Mouse (Mus musculus) adrenal gland, adult 18-20 months (tissue): ENCODE data around the gene Efcab2. TPM values are rescaled to one million over a fixed set of nuclear protein-coding genes. Genes with fewer than 3 reads are reported as not detected.

Experiments
- DNase-seq, 2 experiments: peaks; one replicate each; pipeline ENCODE4 v3.0.0; 2021 to 2022; ENCODE audit warnings: low spot score in 2 of 2
- microRNA-seq, 2 experiments: library from miRNA; unstranded; fragments of <30 nt; microRNA quantifications; one replicate each; pipeline ENCODE4 v1.2.0; 2021; ENCODE audit warnings: borderline number of aligned reads in 2 of 2
- total RNA-seq, 2 experiments: library from RNA; stranded (reverse); gene quantifications; 1 replicate in 1 of 2; 2 replicates in 1 of 2; pipeline ENCODE4 v1.2.3; 2021

The Efcab2 gene
- total RNA-seq, 2 experiments from 2014 or later = 2.3 to 4.6 TPM

GRCm38 (mm10) chr1:178530301-178531078 lies 124.6 kb downstream of the Efcab2 start:
- peak; percentile 74 to 77 for DNase-seq

Small RNA genes lying within 50 kb of the gene (microRNA-seq; reads per million reads assigned to microRNA genes)
- gene Gm27458 = 0 reads per million in 2 experiments

Other genes with a start within 250 kb of the Efcab2 start
- 10 to 100 TPM; 17.7 to 29.3 TPM for gene Desi2, start 218.7 kb upstream of the Efcab2 start, total RNA-seq
- gene Cox20, start 87.0 kb upstream of the Efcab2 start, total RNA-seq = 100 to 1,000 TPM in 1 of 2 experiments, 10 to 100 TPM in 1; 88.7 to 117 TPM
- 100 to 1,000 TPM; 341 to 383 TPM for gene Hnrnpu, start 68.3 kb upstream of the Efcab2 start, total RNA-seq
- gene Kif26b, start 123.0 kb downstream of the Efcab2 start, total RNA-seq = 1 to 10 TPM; 2.7 to 4.4 TPM